Mouse (Mus musculus): Measurements from ENCODE around the gene Cul4b. TPM values are rescaled to one million over a fixed set of nuclear protein-coding genes. Genes with fewer than 3 reads are reported as not detected.
"Not testable (repeated sequence)": the region's sequence is repeated elsewhere in the genome, so short reads cannot be mapped to it uniquely, and the experiment has no call there.

Cul4b gene
- polyA plus RNA-seq, 1 experiment from 2014 or later = 63.0 TPM

DNA sequence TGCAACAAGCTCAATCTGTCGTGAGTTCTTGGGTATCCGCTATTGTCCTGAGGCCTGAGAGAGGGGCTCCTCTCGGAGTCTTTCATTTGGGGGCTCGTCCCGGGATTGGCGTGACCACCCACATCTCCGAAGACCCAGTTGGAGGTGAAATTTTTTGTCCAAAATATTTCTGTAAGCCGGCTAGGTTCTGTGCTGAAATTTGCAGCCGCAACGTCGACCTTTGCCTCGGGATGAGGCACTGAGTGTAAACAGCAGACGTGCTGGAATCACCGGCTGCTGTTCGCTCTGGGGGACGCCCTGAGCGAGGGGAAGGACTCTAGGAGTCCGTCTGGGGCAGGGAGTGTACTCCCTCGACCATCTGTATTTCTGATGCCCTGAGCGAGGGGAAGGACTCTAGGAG is 90.5 kb downstream of the Cul4b start:
- not testable (repeated sequence) for H3K4me3 ChIP-seq (ENCODE audit: low read depth, low read length); H3K9me3 ChIP-seq (ENCODE audit: control insufficient read depth, low read length); H3K4me1 ChIP-seq (ENCODE audit: control insufficient read depth, insufficient read depth, low read length); H3K9ac ChIP-seq (ENCODE audit: low read length); H3K4me2 ChIP-seq (ENCODE audit: low read depth, severe bottlenecking); ATAC-seq (ENCODE audit: insufficient number of reproducible peaks, low FRiP score, low TSS enrichment, low read depth); H3K36me3 ChIP-seq (ENCODE audit: control insufficient read depth, insufficient read depth, low read length); H3K27ac ChIP-seq (replicated peaks; ENCODE audit: low read depth, low read length); H3K27me3 ChIP-seq (ENCODE audit: control insufficient read depth, insufficient read depth, low read length); DNase-seq (ENCODE audit: low spot score)
- WGBS = 26% methylated on average over 20 of the region's 20 CpGs

Other genes with a start within 250 kb of the Cul4b start
- 88.4 and 89.2 TPM in 2 replicates for gene Lamp2, start 119.7 kb downstream of the Cul4b start, polyA plus RNA-seq (2014; fragmentation: Nextera tagmentation; extraction: Ambion mirVana)
- 71.2 and 83.2 TPM in 2 replicates for gene Mcts1, start 24.4 kb upstream of the Cul4b start, polyA plus RNA-seq (2014; fragmentation: Nextera tagmentation; extraction: Ambion mirVana)
- gene C1galt1c1, start 58.9 kb upstream of the Cul4b start, polyA plus RNA-seq (2014; fragmentation: Nextera tagmentation; extraction: Ambion mirVana) = 18.3 and 19.1 TPM in 2 replicates
- gene 6030498E09Rik, start 196.5 kb upstream of the Cul4b start, polyA plus RNA-seq (2014; fragmentation: Nextera tagmentation; extraction: Ambion mirVana) = 0.28 TPM in 1 of 2 replicates, not detected in the other

All from limb, embryonic 11.5 days (tissue).